Mouse (Mus musculus) kidney, embryonic 14.5 days (tissue): ENCODE measurements at regions not wholly inside any gene's neighbourhood (a gene's known extent, or its start where the extent isn't known, plus 50 kb on each side); places are given as distances from the start of the nearest gene placed in this dataset.

Experiments
- ATAC-seq: fragments of 200-750 bp; cut with Nextera tagmentation; 2 replicates; pipeline ENCODE4 v1.8.0; 2017; ENCODE audit warnings: moderate number of reproducible peaks, mild to moderate bottlenecking, moderate TSS enrichment, moderate library complexity; ENCODE audit not compliant: low FRiP score, low TSS enrichment
- H3K27ac ChIP-seq: fragments of 300-500 bp; sonication (generic); 2 replicates; pipeline ENCODE4 v1.5.1; 2014; ENCODE audit warnings: low read depth, mild to moderate bottlenecking, low read length, moderate library complexity, mixed read lengths
- H3K27me3 ChIP-seq: fragments of 300-500 bp; sonication (generic); 2 replicates; pipeline ENCODE4 v1.6.1; 2014; ENCODE audit warnings: mild to moderate bottlenecking, low read length; ENCODE audit not compliant: control insufficient read depth, insufficient read depth
- H3K36me3 ChIP-seq: fragments of 300-500 bp; sonication (generic); 2 replicates; pipeline ENCODE4 v1.6.1; 2014; ENCODE audit warnings: low read length, mixed read lengths; ENCODE audit not compliant: control insufficient read depth, insufficient read depth
- H3K4me1 ChIP-seq: fragments of 300-500 bp; sonication (generic); 2 replicates; pipeline ENCODE4 v1.6.1; 2014; ENCODE audit warnings: low read length, mixed read lengths; ENCODE audit not compliant: control insufficient read depth, insufficient read depth
- H3K4me2 ChIP-seq: fragments of 300-500 bp; sonication (generic); replicated peaks from 2 replicates; pipeline ENCODE4 v1.6.1; 2014; ENCODE audit warnings: low read depth, mild to moderate bottlenecking, low read length
- H3K4me3 ChIP-seq: fragments of 300-500 bp; sonication (generic); 2 replicates; pipeline ENCODE4 v1.5.1; 2014; ENCODE audit warnings: mild to moderate bottlenecking, low read length
- H3K9ac ChIP-seq: fragments of 300-500 bp; sonication (generic); 2 replicates; pipeline ENCODE4 v1.6.1; 2014; ENCODE audit warnings: low read depth, mild to moderate bottlenecking, low read length, moderate library complexity
- H3K9me3 ChIP-seq: fragments of 300-500 bp; sonication (generic); 2 replicates; pipeline ENCODE4 v1.6.1; 2016; ENCODE audit warnings: low read length; ENCODE audit not compliant: control insufficient read depth
- WGBS: fragments of 180-500 bp; shearing (Covaris S2); extraction: QIAGEN DNeasy Blood & Tissue Kit; methylation state at CpG from one replicate; pipeline ENCODE4 v1.1.7; 2014; 5-methylcytosine and 5-hydroxymethylcytosine counted together

DNA sequence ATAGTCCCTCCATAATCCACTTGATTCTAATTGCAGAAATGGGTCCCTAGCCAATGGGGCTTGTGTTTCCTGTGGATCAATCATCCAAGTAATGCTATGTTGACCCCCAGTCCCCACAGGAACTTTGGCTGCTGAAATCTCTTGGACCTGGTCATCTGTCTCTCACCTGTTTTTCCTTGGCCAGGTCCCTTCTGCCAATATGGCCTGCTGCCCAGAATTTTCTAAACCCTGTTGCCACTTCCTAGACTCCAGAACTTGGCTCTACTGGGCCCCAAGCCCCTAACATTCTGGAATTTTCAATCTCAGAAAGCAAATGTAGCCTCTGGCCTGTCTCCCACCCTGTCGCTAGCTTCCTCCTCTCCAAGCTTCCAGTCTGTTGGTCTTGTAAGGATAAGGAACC lies 139.6 kb downstream of the Inhbb start:
- no peaks in the 10 kb centered on the region for H3K36me3 ChIP-seq
- no peak overlapping the region for H3K4me2 ChIP-seq
- no peaks in the 10 kb centered on the region for H3K27me3 ChIP-seq
- no peak overlapping the region for H3K27ac ChIP-seq
- no peaks in the 10 kb centered on the region for H3K9me3 ChIP-seq
- no peak overlapping the region for H3K4me3 ChIP-seq
- ATAC-seq, result no peak
- H3K4me1 ChIP-seq, result no peaks in the 10 kb centered on the region
- no peak overlapping the region for H3K9ac ChIP-seq
- WGBS, result 82% methylated on average over 1 of the region's 1 CpGs

GRCm38 (mm10) chr1:119279261-119279660 lies 142.8 kb downstream of the Inhbb start:
- 68% methylated on average over 3 of the region's 3 CpGs for WGBS
- Histone ChIP-seq H3K27me3 (no peaks in the 10 kb centered on the region), H3K27ac (no peak overlapping the region), H3K36me3 (no peaks in the 10 kb centered on the region), H3K9me3 (no peaks in the 10 kb centered on the region), H3K9ac (no peak overlapping the region), H3K4me2 (no peak overlapping the region), H3K4me1 (no peaks in the 10 kb centered on the region), H3K4me3 (no peak overlapping the region)
- no peak for ATAC-seq

DNA sequence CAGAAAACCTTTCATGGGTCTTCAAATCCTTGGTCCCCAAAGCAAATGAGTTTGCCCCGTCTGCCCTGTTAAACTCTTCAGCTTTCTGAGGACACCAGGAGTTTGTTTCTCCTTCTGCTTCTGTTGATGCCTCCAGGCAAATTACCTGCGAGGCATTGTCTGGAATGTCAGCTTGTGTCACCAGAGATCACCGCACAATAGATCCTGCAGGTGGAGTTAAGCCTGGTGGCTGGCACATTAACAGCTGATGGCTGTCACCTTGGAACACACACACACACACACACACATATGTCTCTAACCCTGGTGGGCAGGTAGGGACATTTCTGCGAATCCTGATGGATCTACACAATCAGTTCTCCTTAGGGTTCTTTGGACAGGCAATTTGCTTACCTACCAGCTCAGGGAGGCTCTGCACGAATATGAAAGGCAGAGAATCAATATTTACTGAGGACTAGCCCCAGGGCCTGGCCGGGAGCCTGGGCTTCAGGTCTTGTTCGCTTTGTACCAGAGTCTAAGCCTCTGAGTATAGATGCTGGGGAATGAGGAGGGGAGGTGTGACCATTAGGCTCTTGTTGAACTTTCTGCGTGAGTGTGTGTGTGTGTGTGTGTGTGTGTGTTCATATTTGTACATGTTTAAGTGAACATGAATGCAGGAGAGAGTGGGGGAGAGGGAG lies 143.4 kb downstream of the Inhbb start:
- Histone ChIP-seq H3K27ac (no peak overlapping the region), H3K4me3 (no peak overlapping the region), H3K36me3 (no peaks in the 10 kb centered on the region), H3K4me1 (no peaks in the 10 kb centered on the region), H3K9ac (no peak overlapping the region), H3K27me3 (no peaks in the 10 kb centered on the region), H3K9me3 (no peaks in the 10 kb centered on the region), H3K4me2 (no peak overlapping the region)
- ATAC-seq, result no peak
- WGBS, result 86% methylated on average over 8 of the region's 8 CpGs

- Histone ChIP-seq H3K4me2 (no peak overlapping the region), H3K9ac (no peak overlapping the region), H3K4me1 (no peaks in the 10 kb centered on the region), H3K4me3 (no peak overlapping the region), H3K9me3 (no peaks in the 10 kb centered on the region), H3K27ac (no peak overlapping the region), H3K36me3 (no peaks in the 10 kb centered on the region), H3K27me3 (no peaks in the 10 kb centered on the region)
- 83% methylated on average over 4 of the region's 4 CpGs for WGBS
- ATAC-seq, result no peak
These were observed 144.1 kb downstream of the Inhbb start for GRCm38 (mm10) chr1:119277990-119278389.

DNA sequence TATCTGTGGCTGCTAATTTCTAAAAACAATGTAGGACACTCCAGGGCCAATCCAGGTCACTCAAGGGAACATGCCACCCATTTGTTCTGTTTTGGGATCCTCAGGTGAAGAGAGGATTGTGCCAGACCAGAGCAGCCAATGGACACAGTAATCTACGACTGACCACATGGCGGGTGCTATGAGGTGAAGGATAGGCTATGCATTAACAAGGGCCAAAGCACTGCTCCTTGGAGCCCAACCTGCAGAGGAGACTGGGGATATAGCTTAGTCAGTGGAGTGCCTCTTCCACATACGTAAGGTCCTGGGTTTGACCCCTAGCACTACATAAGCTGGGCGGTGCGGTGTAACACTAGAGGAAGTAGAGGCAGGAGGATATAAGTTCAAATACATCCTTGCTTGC lies 156.0 kb downstream of the Inhbb start:
- Histone ChIP-seq H3K27ac (no peak overlapping the region), H3K9me3 (peaks cover 10% of the 10 kb centered on the region), H3K36me3 (no peaks in the 10 kb centered on the region), H3K4me1 (no peaks in the 10 kb centered on the region), H3K9ac (no peak overlapping the region), H3K27me3 (no peaks in the 10 kb centered on the region), H3K4me3 (no peak overlapping the region), H3K4me2 (no peak overlapping the region)
- ATAC-seq, result no peak
- 97% methylated on average over 5 of the region's 5 CpGs for WGBS

DNA sequence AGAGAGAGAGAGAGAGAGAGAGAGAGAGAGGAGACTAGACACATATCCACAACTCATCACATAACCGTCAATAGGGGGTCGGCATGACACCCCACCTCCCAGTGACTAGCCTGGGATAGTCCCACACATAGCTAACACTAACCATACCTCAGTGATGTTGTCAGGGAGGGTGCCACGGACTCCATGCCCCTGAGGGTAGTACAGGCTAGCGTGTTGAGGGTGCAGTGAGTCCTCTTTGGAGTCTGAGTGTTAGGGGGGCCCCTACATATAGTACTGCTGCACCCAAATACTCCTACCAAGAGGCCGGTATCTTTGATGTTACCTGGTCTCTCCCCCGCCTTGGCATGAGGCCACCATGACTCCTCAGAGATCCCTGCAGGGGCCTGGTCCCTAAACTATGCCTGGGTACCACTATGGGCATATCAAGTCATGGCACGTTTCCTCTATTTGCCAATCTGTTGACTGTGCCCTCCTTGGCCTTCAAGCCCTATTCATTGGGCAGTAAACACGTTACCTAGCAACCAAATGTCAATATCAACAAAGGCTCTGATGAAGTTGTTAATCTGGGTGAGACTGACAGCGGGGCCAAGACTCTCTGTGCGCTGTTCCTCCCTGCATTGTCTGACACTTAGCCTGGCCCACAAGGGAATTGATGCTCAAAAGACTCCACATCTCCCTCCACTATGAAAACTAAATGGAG lies 156.7 kb downstream of the Inhbb start:
- H3K4me3 ChIP-seq, result no peak overlapping the region
- peaks cover 9% of the 10 kb centered on the region for H3K9me3 ChIP-seq
- no peaks in the 10 kb centered on the region for H3K4me1 ChIP-seq
- H3K9ac ChIP-seq, result no peak overlapping the region
- H3K4me2 ChIP-seq, result no peak overlapping the region
- 77% methylated on average over 10 of the region's 10 CpGs for WGBS
- ATAC-seq, result no peak
- H3K36me3 ChIP-seq, result no peaks in the 10 kb centered on the region
- no peak overlapping the region for H3K27ac ChIP-seq
- no peaks in the 10 kb centered on the region for H3K27me3 ChIP-seq

- 82% methylated on average over 9 of the region's 9 CpGs for WGBS
These were observed 162.6 kb downstream of the Inhbb start for GRCm38 (mm10) chr1:119259455-119259854.

DNA sequence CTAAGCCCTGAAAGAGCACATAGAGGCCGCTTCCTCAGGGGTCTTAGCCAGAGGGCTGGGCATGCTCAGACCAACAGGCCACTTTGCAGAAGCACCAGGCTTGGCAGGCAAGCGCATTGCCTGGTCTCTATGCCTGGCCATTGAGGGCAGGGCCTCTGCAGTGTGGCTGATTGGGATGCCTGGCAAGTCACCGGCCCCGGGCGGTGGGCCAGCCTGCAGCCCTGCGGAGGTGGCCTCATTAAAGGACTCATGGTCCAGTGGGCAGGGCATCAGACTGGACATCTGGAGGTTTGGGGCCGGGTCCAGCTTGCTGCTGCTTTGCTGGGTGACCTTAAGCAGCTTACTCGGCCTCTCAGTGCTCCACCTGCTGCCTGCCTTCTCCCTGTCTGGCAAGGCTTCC lies 165.3 kb downstream of the Inhbb start:
- H3K27me3 ChIP-seq, result no peaks in the 10 kb centered on the region; the same call in 1 of the 2 replicates
- no peak for ATAC-seq
- no peak overlapping the region for H3K4me3 ChIP-seq
- no peak overlapping the region for H3K4me2 ChIP-seq
- peaks cover 1% of the 10 kb centered on the region for H3K9me3 ChIP-seq
- H3K4me1 ChIP-seq, result no peaks in the 10 kb centered on the region
- no peaks in the 10 kb centered on the region for H3K36me3 ChIP-seq
- 57% methylated on average over 8 of the region's 8 CpGs for WGBS
- H3K9ac ChIP-seq, result no peak overlapping the region
- H3K27ac ChIP-seq, result no peak overlapping the region

More at GRCm38 (mm10) chr1:119259455-119259854, 162.6 kb downstream of the Inhbb start:
- H3K27ac ChIP-seq, result no peak overlapping the region
- no peaks in the 10 kb centered on the region for H3K36me3 ChIP-seq
- H3K9me3 ChIP-seq, result peaks cover 4% of the 10 kb centered on the region
- H3K4me3 ChIP-seq, result no peak overlapping the region
- no peak for ATAC-seq
- H3K4me2 ChIP-seq, result no peak overlapping the region
- no peaks in the 10 kb centered on the region for H3K4me1 ChIP-seq
- H3K9ac ChIP-seq, result no peak overlapping the region
- H3K27me3 ChIP-seq, result no peaks in the 10 kb centered on the region; the same call in 1 of the 2 replicates

- Histone ChIP-seq H3K36me3 (no peaks in the 10 kb centered on the region), H3K4me1 (no peaks in the 10 kb centered on the region), H3K27me3 (no peaks in the 10 kb centered on the region; the same call in 1 of the 2 replicates), H3K9ac (no peak overlapping the region), H3K27ac (no peak overlapping the region), H3K4me3 (no peak overlapping the region), H3K4me2 (no peak overlapping the region), H3K9me3 (no peaks in the 10 kb centered on the region)
- WGBS, result 47% methylated on average over 5 of the region's 5 CpGs
- no peak for ATAC-seq
These were observed 166.0 kb downstream of the Inhbb start for GRCm38 (mm10) chr1:119256097-119256473.
